Mouse (Mus musculus): ENCODE measurements around the gene Atp6v0d1.

GRCm38 (mm10) chr8:105546384-105547350 lies 19.2 kb downstream of the Atp6v0d1 start:
- TF ChIP-seq GATA1 (IDR thresholded peaks at IDR 0.05; ENCODE audit: borderline replicate concordance, low read length) (no peak), CTCF (IDR thresholded peaks at IDR 0.05; ENCODE audit: low read depth, low read length) (no peak), POLR2AphosphoS5 (IDR thresholded peaks at IDR 0.05; ENCODE audit: insufficient replicate concordance, low read depth, low read length) (no peak), TAL1 (conservative IDR thresholded peaks at IDR 0.05; ENCODE audit: low read depth, low read length) (no peak)

Data from G1E (cell line).